Mouse (Mus musculus): ENCODE data around the gene Tmem198.

Tmem198 gene

GRCm38 (mm10) chr1:75487405-75488161 lies 8.3 kb downstream of the Tmem198 start:
- DNase-seq (ENCODE audit: low read depth, low spot score), result peak; percentile 93

GRCm38 (mm10) chr1:75490785-75491551 lies 11.6 kb downstream of the Tmem198 start:
- no peak for DNase-seq (ENCODE audit: low read depth, low spot score)

GRCm38 (mm10) chr1:75492579-75493170 lies 13.3 kb downstream of the Tmem198 start:
- peak; percentile 71 for DNase-seq (ENCODE audit: low read depth, low spot score)

- DNase-seq (ENCODE audit: low read depth, low spot score), result peak; percentile 81
These were observed 15.7 kb downstream of the Tmem198 start for GRCm38 (mm10) chr1:75494878-75495548.

- DNase-seq (ENCODE audit: low read depth, low spot score), result no peak
These were observed 19.6 kb downstream of the Tmem198 start for GRCm38 (mm10) chr1:75498897-75499296.

GRCm38 (mm10) chr1:75499441-75499840 lies 20.1 kb downstream of the Tmem198 start:
- DNase-seq (ENCODE audit: low read depth, low spot score), result peak; percentile 63

GRCm38 (mm10) chr1:75501905-75502304 lies 22.6 kb downstream of the Tmem198 start:
- no peak for DNase-seq (ENCODE audit: low read depth, low spot score)

GRCm38 (mm10) chr1:75502945-75503650 lies 23.8 kb downstream of the Tmem198 start:
- no peak for DNase-seq (ENCODE audit: low read depth, low spot score)

GRCm38 (mm10) chr1:75503651-75503980 lies 24.3 kb downstream of the Tmem198 start:
- DNase-seq (ENCODE audit: low read depth, low spot score), result no peak

GRCm38 (mm10) chr1:75504256-75505045 lies 25.1 kb downstream of the Tmem198 start:
- no peak for DNase-seq (ENCODE audit: low read depth, low spot score)

GRCm38 (mm10) chr1:75505159-75505955 lies 26.0 kb downstream of the Tmem198 start:
- DNase-seq (ENCODE audit: low read depth, low spot score), result peak; percentile 75

- DNase-seq (ENCODE audit: low read depth, low spot score), result peak; percentile 88
These were observed 26.9 kb downstream of the Tmem198 start, which contains the start of gene Obsl1 for GRCm38 (mm10) chr1:75505956-75506831. Obsl1 (minus strand) TSS chr1:75506452.

- DNase-seq (ENCODE audit: low read depth, low spot score), result no peak
These were observed 27.7 kb downstream of the Tmem198 start, which contains the start of gene Inha for GRCm38 (mm10) chr1:75507006-75507405. Inha (plus strand) TSS chr1:75507077.

- DNase-seq (ENCODE audit: low read depth, low spot score), result peak; percentile 45
These were observed 30.3 kb downstream of the Tmem198 start for GRCm38 (mm10) chr1:75509586-75509985.

- peak; percentile 91 for DNase-seq (ENCODE audit: low read depth, low spot score)
These were observed 30.8 kb downstream of the Tmem198 start for GRCm38 (mm10) chr1:75510154-75510553.

- DNase-seq (ENCODE audit: low read depth, low spot score), result peak; percentile 93
These were observed 32.3 kb downstream of the Tmem198 start for GRCm38 (mm10) chr1:75511437-75512210.

GRCm38 (mm10) chr1:75512550-75512949 lies 33.2 kb downstream of the Tmem198 start:
- peak; percentile 48 for DNase-seq (ENCODE audit: low read depth, low spot score)

Data from R1 (cell line).